Mouse (Mus musculus): ENCODE measurements around the gene Zfp281. TPM values are rescaled to one million over a fixed set of nuclear protein-coding genes. Genes with fewer than 3 reads are reported as not detected.

The Zfp281 gene
- polyA plus RNA-seq, 1 experiment from 2014 or later: 26.7 TPM

GRCm38 (mm10) chr1:136626141-136626540 is 1.4 kb downstream of the Zfp281 start:
- H3K4me2 ChIP-seq (ENCODE audit: low read length): peak overlapping the region; percentile 79
- WGBS: 85% methylated on average over 7 of the region's 7 CpGs
- H3K4me1 ChIP-seq (ENCODE audit: control insufficient read depth, insufficient read depth, low read length): peaks cover 29% of the 10 kb centered on the region
- DNase-seq (ENCODE audit: low spot score): no peak
- H3K4me3 ChIP-seq (ENCODE audit: low read depth, low read length): peak overlapping the region; percentile 87
- no peaks in the 10 kb centered on the region for H3K9me3 ChIP-seq (replicated peaks; ENCODE audit: control insufficient read depth, low read length)
- H3K36me3 ChIP-seq (ENCODE audit: control insufficient read depth, insufficient read depth, low read length): peaks cover 19% of the 10 kb centered on the region
- no peak overlapping the region for H3K27ac ChIP-seq (ENCODE audit: low read depth, low read length)
- H3K27me3 ChIP-seq (replicated peaks; ENCODE audit: control insufficient read depth, insufficient read depth, low read length): no peaks in the 10 kb centered on the region
- no peak for ATAC-seq
- peak overlapping the region; percentile 94 for H3K9ac ChIP-seq (ENCODE audit: low read length)

GRCm38 (mm10) chr1:136626756-136627155 is 2.1 kb downstream of the Zfp281 start:
- Histone ChIP-seq H3K9ac (ENCODE audit: low read length) (no peak overlapping the region), H3K4me2 (ENCODE audit: low read length) (peak overlapping the region; percentile 79; the same call in 1 of the 2 replicates), H3K36me3 (ENCODE audit: control insufficient read depth, insufficient read depth, low read length) (peaks cover 19% of the 10 kb centered on the region), H3K4me3 (ENCODE audit: low read depth, low read length) (no peak overlapping the region), H3K4me1 (ENCODE audit: control insufficient read depth, insufficient read depth, low read length) (peaks cover 29% of the 10 kb centered on the region), H3K27ac (ENCODE audit: low read depth, low read length) (no peak overlapping the region), H3K9me3 (replicated peaks; ENCODE audit: control insufficient read depth, low read length) (no peaks in the 10 kb centered on the region), H3K27me3 (replicated peaks; ENCODE audit: control insufficient read depth, insufficient read depth, low read length) (no peaks in the 10 kb centered on the region)
- WGBS: 90% methylated on average over 5 of the region's 5 CpGs
- DNase-seq (ENCODE audit: low spot score) (no peak), ATAC-seq (no peak)

- Histone ChIP-seq H3K36me3 (ENCODE audit: control insufficient read depth, insufficient read depth, low read length) (peaks cover 19% of the 10 kb centered on the region), H3K4me1 (ENCODE audit: control insufficient read depth, insufficient read depth, low read length) (peaks cover 29% of the 10 kb centered on the region), H3K4me3 (ENCODE audit: low read depth, low read length) (no peak overlapping the region), H3K9ac (ENCODE audit: low read length) (no peak overlapping the region), H3K9me3 (replicated peaks; ENCODE audit: control insufficient read depth, low read length) (no peaks in the 10 kb centered on the region), H3K27me3 (replicated peaks; ENCODE audit: control insufficient read depth, insufficient read depth, low read length) (no peaks in the 10 kb centered on the region), H3K27ac (ENCODE audit: low read depth, low read length) (no peak overlapping the region), H3K4me2 (ENCODE audit: low read length) (peak overlapping the region; percentile 15; the same call in 1 of the 2 replicates)
- no peak for DNase-seq (ENCODE audit: low spot score)
- 91% methylated on average over 5 of the region's 5 CpGs for WGBS
- ATAC-seq: no peak
These were observed 2.9 kb downstream of the Zfp281 start for GRCm38 (mm10) chr1:136627591-136627990.

DNA sequence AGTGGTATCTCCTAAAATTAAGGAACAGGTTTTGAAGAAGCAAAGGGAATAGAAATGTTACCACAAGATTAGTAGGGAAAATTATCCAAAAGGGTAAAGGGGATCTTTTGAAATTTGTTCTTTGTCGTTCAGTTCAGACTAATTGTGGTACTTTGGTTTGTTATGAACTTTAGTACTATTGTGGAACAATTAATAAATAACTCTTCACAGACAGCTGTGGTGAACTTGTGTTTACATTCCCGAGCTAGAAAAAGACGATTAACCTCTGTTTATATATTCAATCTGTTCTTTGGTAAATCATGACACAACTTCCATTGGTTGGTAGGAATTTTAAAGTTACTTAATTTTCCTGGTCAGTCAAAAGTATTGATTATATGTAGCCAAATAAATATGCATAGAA is 8.2 kb downstream of the Zfp281 start:
- 93% methylated on average over 3 of the region's 3 CpGs for WGBS
- H3K4me2 ChIP-seq (ENCODE audit: low read length): no peak overlapping the region
- H3K4me3 ChIP-seq (ENCODE audit: low read depth, low read length): no peak overlapping the region
- H3K27ac ChIP-seq (ENCODE audit: low read depth, low read length): no peak overlapping the region
- no peaks in the 10 kb centered on the region for H3K9me3 ChIP-seq (replicated peaks; ENCODE audit: control insufficient read depth, low read length)
- H3K36me3 ChIP-seq (ENCODE audit: control insufficient read depth, insufficient read depth, low read length): no peaks in the 10 kb centered on the region
- no peak overlapping the region for H3K9ac ChIP-seq (ENCODE audit: low read length)
- H3K4me1 ChIP-seq (ENCODE audit: control insufficient read depth, insufficient read depth, low read length): peaks cover 9% of the 10 kb centered on the region
- no peaks in the 10 kb centered on the region for H3K27me3 ChIP-seq (replicated peaks; ENCODE audit: control insufficient read depth, insufficient read depth, low read length)
- no peak for DNase-seq (ENCODE audit: low spot score)
- ATAC-seq: no peak

GRCm38 (mm10) chr1:136635644-136636043 is 10.9 kb downstream of the Zfp281 start:
- H3K4me2 ChIP-seq (ENCODE audit: low read length): no peak overlapping the region
- H3K27me3 ChIP-seq (replicated peaks; ENCODE audit: control insufficient read depth, insufficient read depth, low read length): no peaks in the 10 kb centered on the region
- DNase-seq (ENCODE audit: low spot score): no peak
- no peaks in the 10 kb centered on the region for H3K4me1 ChIP-seq (ENCODE audit: control insufficient read depth, insufficient read depth, low read length)
- H3K9me3 ChIP-seq (replicated peaks; ENCODE audit: control insufficient read depth, low read length): no peaks in the 10 kb centered on the region
- no peak overlapping the region for H3K4me3 ChIP-seq (ENCODE audit: low read depth, low read length)
- WGBS: 87% methylated on average over 6 of the region's 6 CpGs
- no peaks in the 10 kb centered on the region for H3K36me3 ChIP-seq (ENCODE audit: control insufficient read depth, insufficient read depth, low read length)
- no peak overlapping the region for H3K9ac ChIP-seq (ENCODE audit: low read length)
- no peak for ATAC-seq
- no peak overlapping the region for H3K27ac ChIP-seq (ENCODE audit: low read depth, low read length)

DNA sequence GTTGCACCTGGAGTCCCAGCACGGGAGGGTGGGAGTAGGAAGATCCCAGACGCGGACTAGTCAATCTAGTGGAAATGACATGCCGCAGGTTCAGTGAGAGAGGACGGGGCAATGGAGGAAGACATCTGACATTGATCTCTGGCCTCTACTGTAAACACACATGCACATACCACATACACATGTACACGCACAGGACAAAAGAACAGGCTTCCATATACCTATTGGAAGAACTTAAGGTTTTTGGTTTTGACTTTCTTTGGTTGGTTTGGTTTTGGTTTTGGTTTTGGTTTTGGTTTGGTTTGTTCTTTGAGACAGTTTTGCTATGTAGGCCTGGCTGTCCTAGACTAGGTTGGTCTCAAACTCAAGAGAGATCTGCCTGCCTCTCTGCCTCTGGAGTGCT is 12.2 kb downstream of the Zfp281 start:
- H3K27me3 ChIP-seq (replicated peaks; ENCODE audit: control insufficient read depth, insufficient read depth, low read length): no peaks in the 10 kb centered on the region
- DNase-seq (ENCODE audit: low spot score) (no peak), ATAC-seq (no peak)
- 98% methylated on average over 6 of the region's 6 CpGs for WGBS
- H3K9me3 ChIP-seq (replicated peaks; ENCODE audit: control insufficient read depth, low read length): no peaks in the 10 kb centered on the region
- H3K27ac ChIP-seq (ENCODE audit: low read depth, low read length): no peak overlapping the region
- H3K9ac ChIP-seq (ENCODE audit: low read length): no peak overlapping the region
- H3K4me2 ChIP-seq (ENCODE audit: low read length): no peak overlapping the region
- no peak overlapping the region for H3K4me3 ChIP-seq (ENCODE audit: low read depth, low read length)
- H3K36me3 ChIP-seq (ENCODE audit: control insufficient read depth, insufficient read depth, low read length): no peaks in the 10 kb centered on the region
- no peaks in the 10 kb centered on the region for H3K4me1 ChIP-seq (ENCODE audit: control insufficient read depth, insufficient read depth, low read length)

DNA sequence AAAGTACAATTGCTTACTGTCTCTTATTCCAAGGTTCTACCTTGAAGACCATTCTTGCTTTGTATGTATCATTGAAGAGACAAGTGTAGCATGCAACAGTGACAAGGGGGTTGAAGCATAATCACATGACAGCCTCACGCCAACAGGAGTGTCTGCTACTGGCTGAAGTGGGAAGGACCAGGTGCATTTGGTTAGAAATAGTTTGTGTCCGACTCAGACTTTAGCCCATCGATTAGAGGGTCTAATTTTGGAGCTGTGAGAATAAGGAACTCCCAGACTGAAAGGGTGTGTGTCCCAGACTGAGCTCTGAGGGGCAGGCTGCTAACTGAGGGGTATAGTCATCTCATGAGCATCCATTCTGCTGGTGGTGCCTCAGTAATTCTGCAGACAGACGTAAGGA is 13.0 kb downstream of the Zfp281 start:
- Histone ChIP-seq H3K9ac (ENCODE audit: low read length) (no peak overlapping the region), H3K27ac (ENCODE audit: low read depth, low read length) (no peak overlapping the region), H3K4me3 (ENCODE audit: low read depth, low read length) (no peak overlapping the region), H3K4me1 (ENCODE audit: control insufficient read depth, insufficient read depth, low read length) (no peaks in the 10 kb centered on the region), H3K4me2 (ENCODE audit: low read length) (no peak overlapping the region), H3K27me3 (replicated peaks; ENCODE audit: control insufficient read depth, insufficient read depth, low read length) (no peaks in the 10 kb centered on the region), H3K9me3 (replicated peaks; ENCODE audit: control insufficient read depth, low read length) (no peaks in the 10 kb centered on the region), H3K36me3 (ENCODE audit: control insufficient read depth, insufficient read depth, low read length) (no peaks in the 10 kb centered on the region)
- no peak for DNase-seq (ENCODE audit: low spot score)
- ATAC-seq: no peak
- WGBS: 98% methylated on average over 4 of the region's 4 CpGs

DNA sequence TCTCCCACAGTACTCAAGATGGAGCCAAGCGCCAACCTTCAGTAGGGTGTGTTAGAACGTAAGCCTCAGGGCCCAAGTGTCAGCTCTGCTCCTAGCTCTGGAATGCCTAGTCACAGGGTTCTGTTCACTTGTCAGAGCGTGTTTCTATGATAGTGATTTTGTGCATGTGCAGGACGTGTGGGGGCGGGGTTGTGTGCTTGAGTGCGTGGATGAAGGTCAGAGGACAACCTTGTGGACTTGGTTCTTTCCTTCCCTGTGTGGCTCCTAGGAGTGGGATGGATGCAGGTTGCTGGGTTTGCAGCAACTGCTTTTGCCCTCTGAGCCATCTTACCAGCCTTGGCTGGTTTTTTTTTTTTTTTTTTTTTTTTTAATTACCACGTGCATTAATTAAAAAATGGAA is 13.5 kb downstream of the Zfp281 start:
- Histone ChIP-seq H3K4me2 (ENCODE audit: low read length) (no peak overlapping the region), H3K9ac (ENCODE audit: low read length) (no peak overlapping the region), H3K4me1 (ENCODE audit: control insufficient read depth, insufficient read depth, low read length) (no peaks in the 10 kb centered on the region), H3K36me3 (ENCODE audit: control insufficient read depth, insufficient read depth, low read length) (no peaks in the 10 kb centered on the region), H3K27me3 (replicated peaks; ENCODE audit: control insufficient read depth, insufficient read depth, low read length) (no peaks in the 10 kb centered on the region), H3K27ac (ENCODE audit: low read depth, low read length) (no peak overlapping the region), H3K4me3 (ENCODE audit: low read depth, low read length) (no peak overlapping the region), H3K9me3 (replicated peaks; ENCODE audit: control insufficient read depth, low read length) (no peaks in the 10 kb centered on the region)
- WGBS: 98% methylated on average over 7 of the region's 7 CpGs
- DNase-seq (ENCODE audit: low spot score) (no peak), ATAC-seq (no peak)

- no peak overlapping the region for H3K4me2 ChIP-seq (ENCODE audit: low read length)
- H3K9me3 ChIP-seq (replicated peaks; ENCODE audit: control insufficient read depth, low read length): no peaks in the 10 kb centered on the region
- no peaks in the 10 kb centered on the region for H3K36me3 ChIP-seq (ENCODE audit: control insufficient read depth, insufficient read depth, low read length)
- no peak overlapping the region for H3K9ac ChIP-seq (ENCODE audit: low read length)
- WGBS: 86% methylated on average over 5 of the region's 5 CpGs
- no peak overlapping the region for H3K27ac ChIP-seq (ENCODE audit: low read depth, low read length)
- H3K4me3 ChIP-seq (ENCODE audit: low read depth, low read length): no peak overlapping the region
- H3K27me3 ChIP-seq (replicated peaks; ENCODE audit: control insufficient read depth, insufficient read depth, low read length): no peaks in the 10 kb centered on the region
- no peaks in the 10 kb centered on the region for H3K4me1 ChIP-seq (ENCODE audit: control insufficient read depth, insufficient read depth, low read length)
- ATAC-seq (no peak), DNase-seq (ENCODE audit: low spot score) (no peak)
These were observed 14.0 kb downstream of the Zfp281 start for GRCm38 (mm10) chr1:136638699-136639098.
